Mouse (Mus musculus) small intestine, adult 2 months (tissue): ENCODE data around the gene Ush1g. TPM values are rescaled to one million over a fixed set of nuclear protein-coding genes. Genes with fewer than 3 reads are reported as not detected.

Experiments
- H3K27ac ChIP-seq: fragments of 200-500 bp; 2 replicates; pipeline ENCODE4 v1.5.1; 2012; ENCODE audit warnings: low read depth, low read length, control low read depth, inconsistent platforms; ENCODE audit not compliant: insufficient read depth
- H3K27me3 ChIP-seq: fragments of 200-500 bp; 2 replicates; pipeline ENCODE4 v1.6.1; 2012; ENCODE audit warnings: mild to moderate bottlenecking, moderate library complexity, low read length, inconsistent platforms; ENCODE audit not compliant: control insufficient read depth, insufficient read depth
- H3K36me3 ChIP-seq: fragments of 200-500 bp; 2 replicates; pipeline ENCODE4 v1.6.1; 2012; ENCODE audit warnings: mild to moderate bottlenecking, low read length, control low read depth, inconsistent platforms; ENCODE audit not compliant: control insufficient read depth, insufficient read depth
- H3K4me1 ChIP-seq: fragments of 200-500 bp; 2 replicates; pipeline ENCODE4 v1.6.1; 2012; ENCODE audit warnings: low read length, inconsistent platforms, mixed read lengths; ENCODE audit not compliant: control insufficient read depth, insufficient read depth, insufficient read length
- H3K4me3 ChIP-seq: fragments of 200-500 bp; 2 replicates; pipeline ENCODE4 v1.5.1; 2012; ENCODE audit warnings: low read depth, mild to moderate bottlenecking, control low read depth, inconsistent platforms, low read length, moderate library complexity
- CTCF ChIP-seq: fragments of 200-500 bp; IDR thresholded peaks from 2 replicates; pipeline ENCODE4 v1.5.1; 2012; ENCODE audit warnings: low read depth, mild to moderate bottlenecking, control low read depth, inconsistent platforms, low read length, moderate library complexity, mixed read lengths; ENCODE audit not compliant: insufficient replicate concordance, insufficient read length; ENCODE audit errors: extremely low read depth
- POLR2A ChIP-seq: fragments of 200-500 bp; IDR thresholded peaks from 2 replicates; pipeline ENCODE4 v1.6.1; 2012; ENCODE audit warnings: low read depth, mild to moderate bottlenecking, control low read depth, inconsistent platforms, low read length, moderate library complexity
- WGBS: fragments of 180-500 bp; shearing (Covaris S2); methylation state at CpG from one replicate; pipeline ENCODE4 v1.1.7; 2018; 5-methylcytosine and 5-hydroxymethylcytosine counted together
- polyA plus RNA-seq: library from polyadenylated mRNA; depleted of rRNA; stranded (reverse); fragments of >200 nt; gene quantifications from 2 replicates; pipeline ENCODE4 v1.2.3, GENCODE M21; 2012

The Ush1g gene
- polyA plus RNA-seq, 1 experiment: 0.08 TPM

DNA sequence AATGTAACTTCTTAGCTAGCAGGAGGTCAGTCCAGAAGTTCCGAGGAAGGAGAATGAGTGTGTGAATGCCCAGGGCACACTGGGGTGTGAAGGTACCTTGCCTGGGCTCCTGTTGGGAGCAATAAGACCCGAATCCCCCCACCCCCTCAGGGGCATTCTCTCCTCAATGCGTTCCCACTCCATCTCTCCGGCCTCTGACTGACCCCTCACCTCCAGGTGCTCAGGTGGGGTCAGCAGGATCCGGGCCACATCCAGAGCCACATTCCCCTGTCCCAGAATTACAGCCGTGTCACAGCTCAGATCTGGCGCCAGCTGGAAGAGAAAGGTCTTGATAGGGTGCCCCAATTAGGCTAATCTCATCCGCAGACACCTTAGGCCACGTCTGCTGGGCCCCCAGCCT, 50.8 kb downstream of the Ush1g start:
- WGBS: 84% methylated on average over 9 of the region's 9 CpGs
- H3K4me1 ChIP-seq: peaks cover 6% of the 10 kb centered on the region
- H3K4me3 ChIP-seq: no peak overlapping the region
- H3K27ac ChIP-seq: no peak overlapping the region
- H3K36me3 ChIP-seq: peaks cover 4% of the 10 kb centered on the region; the same call in 1 of the 2 replicates
- peaks cover 21% of the 10 kb centered on the region for H3K27me3 ChIP-seq
- TF ChIP-seq POLR2A (no peak), CTCF (no peak)

DNA sequence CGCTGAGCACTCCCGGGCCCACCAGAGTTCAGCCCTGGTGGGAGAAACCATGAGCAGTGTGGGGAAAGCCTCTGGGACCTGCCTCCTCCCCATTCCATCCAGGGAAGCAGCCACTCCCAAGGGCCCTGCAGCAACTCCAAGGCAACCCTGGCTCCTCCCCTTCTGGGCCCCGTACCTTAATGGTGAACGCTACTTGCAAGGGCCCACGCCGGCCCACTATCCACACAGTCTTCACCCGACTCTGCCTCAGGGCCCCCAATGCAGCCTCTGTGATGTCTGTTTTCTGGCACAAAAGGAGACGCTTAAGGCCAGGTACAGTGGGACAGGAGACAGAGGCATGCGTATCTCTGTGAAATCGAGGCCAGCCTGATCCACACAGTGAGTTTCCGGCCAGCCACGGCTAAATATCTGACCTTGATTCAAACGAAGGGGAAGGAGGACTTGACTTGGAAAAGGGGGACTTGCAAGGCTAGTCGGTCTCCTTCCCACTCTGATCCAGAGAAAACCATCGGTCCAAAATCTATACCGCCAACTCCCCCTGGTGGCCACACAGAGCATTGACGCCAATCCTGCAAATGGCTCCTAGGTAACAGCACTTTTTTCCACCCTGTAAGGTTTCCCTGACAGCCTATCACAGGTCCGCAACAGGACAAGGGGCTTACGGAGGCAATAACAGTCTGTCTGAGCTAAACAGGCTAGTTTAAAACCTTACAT, 51.5 kb downstream of the Ush1g start:
- Histone ChIP-seq H3K4me1 (peaks cover 4% of the 10 kb centered on the region; the same call in 1 of the 2 replicates), H3K27me3 (peaks cover 28% of the 10 kb centered on the region), H3K27ac (no peak overlapping the region), H3K36me3 (peaks cover 4% of the 10 kb centered on the region; the same call in 1 of the 2 replicates), H3K4me3 (no peak overlapping the region)
- TF ChIP-seq POLR2A (no peak), CTCF (peak; percentile 95; the same call in 1 of the 2 replicates)
- 40% methylated on average over 19 of the region's 19 CpGs for WGBS

DNA sequence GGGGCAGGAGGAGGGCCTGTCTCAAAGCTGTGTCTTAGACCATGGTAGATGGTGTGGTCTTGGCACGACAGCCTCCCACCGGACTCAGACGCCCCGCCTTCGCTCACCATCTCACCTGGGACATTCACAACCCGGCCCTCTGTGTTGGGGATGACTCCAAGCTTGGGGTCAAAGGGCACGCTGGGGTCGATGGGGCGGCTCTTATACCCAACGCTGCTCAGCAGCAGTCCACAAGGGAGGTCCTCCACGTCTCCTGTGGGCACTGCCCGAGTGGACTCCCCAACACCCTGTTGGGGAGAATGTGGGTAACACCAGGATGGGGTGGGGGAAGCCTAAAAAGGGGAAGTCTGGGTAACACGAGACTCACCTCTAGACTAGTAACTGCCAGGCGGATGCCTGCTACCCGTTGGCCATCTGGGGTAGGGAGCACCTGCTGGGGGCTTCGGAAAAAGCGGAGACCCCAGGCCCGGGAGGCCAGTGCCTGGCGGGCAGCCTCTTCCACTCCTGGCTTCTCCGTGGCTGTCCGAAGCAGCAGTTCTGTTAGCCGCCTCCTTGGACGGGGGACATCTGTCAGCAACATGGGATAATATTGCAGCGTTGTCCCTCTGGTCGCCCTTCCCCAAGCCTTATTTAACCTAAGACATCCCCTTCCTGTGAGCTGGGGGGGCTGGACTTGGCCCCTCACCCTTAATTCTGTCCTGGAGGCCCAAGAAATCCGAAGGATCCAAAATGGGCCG, 52.3 kb downstream of the Ush1g start:
- TF ChIP-seq POLR2A (no peak), CTCF (no peak)
- H3K27ac ChIP-seq: no peak overlapping the region
- H3K4me1 ChIP-seq: peaks cover 4% of the 10 kb centered on the region; the same call in 1 of the 2 replicates
- H3K27me3 ChIP-seq: peaks cover 33% of the 10 kb centered on the region
- no peak overlapping the region for H3K4me3 ChIP-seq
- H3K36me3 ChIP-seq: peaks cover 4% of the 10 kb centered on the region; the same call in 1 of the 2 replicates
- WGBS: 92% methylated on average over 27 of the region's 27 CpGs

DNA sequence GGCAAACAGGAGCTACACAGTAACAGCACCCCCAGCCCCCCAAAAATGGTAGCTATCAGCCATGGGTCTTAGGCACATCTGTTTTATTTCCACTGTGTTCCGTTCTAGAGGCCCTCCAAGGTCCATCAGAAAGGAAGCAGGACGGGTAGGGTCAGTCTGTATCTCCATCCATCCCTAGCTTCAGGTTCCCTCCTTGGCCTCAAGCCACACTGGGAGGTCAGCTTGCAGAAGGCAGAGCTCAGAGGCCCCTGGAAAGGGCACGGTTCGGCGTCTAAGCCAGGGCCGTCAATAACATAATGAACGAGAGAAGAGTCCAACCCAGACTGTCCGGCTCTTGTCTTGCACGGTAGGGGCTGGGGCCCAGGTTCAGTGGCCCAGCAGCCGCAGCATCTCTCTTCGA, 53.9 kb downstream of the Ush1g start:
- no peak overlapping the region for H3K4me3 ChIP-seq
- H3K4me1 ChIP-seq: peaks cover 4% of the 10 kb centered on the region; the same call in 1 of the 2 replicates
- H3K27ac ChIP-seq: no peak overlapping the region
- TF ChIP-seq POLR2A (no peak), CTCF (no peak)
- peaks cover 4% of the 10 kb centered on the region; the same call in 1 of the 2 replicates for H3K36me3 ChIP-seq
- 94% methylated on average over 11 of the region's 11 CpGs for WGBS
- peaks cover 36% of the 10 kb centered on the region for H3K27me3 ChIP-seq

DNA sequence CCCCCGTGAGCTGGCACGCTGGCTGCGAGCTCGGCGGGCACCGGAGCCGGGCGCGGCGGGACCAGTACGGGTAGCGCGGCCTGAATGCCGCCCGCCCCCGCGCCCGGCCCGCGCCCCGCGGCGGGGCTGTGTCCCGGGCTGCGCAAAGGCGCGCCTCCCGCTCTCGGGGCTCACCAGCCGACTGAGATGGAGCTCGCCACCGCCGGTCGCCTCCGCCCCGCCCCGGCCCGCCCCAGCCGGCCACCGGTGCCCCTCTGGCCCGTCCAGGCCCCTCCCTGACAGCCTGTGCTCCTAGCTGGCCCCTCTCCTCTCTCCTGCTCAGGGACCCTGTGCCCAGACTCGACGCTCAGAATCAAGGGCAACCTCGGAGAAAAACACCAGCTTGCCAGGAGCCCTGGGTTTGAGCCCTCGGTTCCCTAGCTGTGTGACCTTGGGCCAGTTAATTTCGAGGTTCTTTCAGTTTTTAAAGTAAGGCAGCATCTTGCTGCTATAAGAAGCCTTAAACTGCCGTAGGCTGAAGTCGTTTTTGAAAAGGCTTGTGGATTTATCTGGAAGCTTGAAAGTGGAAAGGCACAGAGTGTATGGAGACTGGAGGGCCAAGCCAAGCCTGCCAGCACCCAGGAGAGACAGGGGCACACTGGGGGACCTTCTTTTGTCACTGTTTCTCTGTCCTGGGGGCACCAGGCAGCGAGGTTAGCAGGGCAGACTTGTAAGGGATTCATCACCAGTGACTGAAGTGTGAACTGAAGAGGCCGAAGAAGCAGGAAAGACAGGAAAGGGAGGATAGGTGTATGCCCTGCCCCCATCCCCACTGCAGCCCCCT, 54.6 kb downstream of the Ush1g start, which contains the start of gene Grin2c:
Gene Grin2c, minus strand, starts transcription at position 183 of the 823 bp plus-strand sequence.
- Histone ChIP-seq H3K27ac (no peak within 1 kb of the TSS), H3K4me1 (peaks cover 4% of the 10 kb centered on the region; the same call in 1 of the 2 replicates), H3K36me3 (peaks cover 4% of the 10 kb centered on the region; the same call in 1 of the 2 replicates), H3K4me3 (no peak within 1 kb of the TSS), H3K27me3 (peaks cover 38% of the 10 kb centered on the region)
- no peak for TF ChIP-seq CTCF
- no peak for TF ChIP-seq POLR2A
- WGBS: 8% methylated on average over 45 of the region's 50 CpGs

DNA sequence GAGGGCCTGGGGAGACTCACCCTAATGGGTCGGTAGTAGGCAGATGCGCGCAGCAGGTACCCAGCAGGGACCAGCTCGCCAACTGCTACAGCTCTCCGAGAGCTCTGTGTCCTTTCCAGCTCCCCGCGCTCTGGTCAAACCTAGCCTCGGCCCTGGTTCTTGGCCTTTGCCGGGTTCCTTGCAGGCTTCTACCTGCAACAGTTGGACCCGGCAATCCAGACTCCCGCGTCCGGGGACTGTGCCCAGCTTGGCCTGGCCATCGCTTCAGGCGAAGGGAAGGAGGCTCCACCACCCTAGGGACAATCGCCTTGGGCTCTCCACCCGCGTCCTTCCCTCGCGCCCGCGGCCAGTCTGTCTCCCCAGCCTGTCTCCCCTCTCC, 55.5 kb downstream of the Ush1g start:
- Histone ChIP-seq H3K4me3 (no peak overlapping the region), H3K4me1 (peaks cover 4% of the 10 kb centered on the region; the same call in 1 of the 2 replicates), H3K27me3 (peaks cover 40% of the 10 kb centered on the region), H3K27ac (no peak overlapping the region), H3K36me3 (peaks cover 4% of the 10 kb centered on the region; the same call in 1 of the 2 replicates)
- TF ChIP-seq POLR2A: no peak
- TF ChIP-seq CTCF: no peak
- WGBS: 2% methylated on average over 22 of the region's 22 CpGs
